Mouse (Mus musculus): ENCODE results near the gene Olfr1307.

The Olfr1307 gene

GRCm38 (mm10) chr2:111949340-111949739 is at the start of gene Olfr1307:
Olfr1307 (minus strand) TSS chr2:111949440.
- DNase-seq (ENCODE audit: inconsistent ontology term): no peak

- DNase-seq (ENCODE audit: inconsistent ontology term): no peak
These were observed 40.9 kb upstream of the Olfr1307 start, which contains the start of gene Olfr1309 for GRCm38 (mm10) chr2:111990181-111990580. Olfr1309 (minus strand) TSS chr2:111990281.

GRCm38 (mm10) chr2:111964844-111965243 is 15.6 kb upstream of the Olfr1307 start, which contains the start of gene Olfr1308:
Olfr1308 (minus strand) TSS chr2:111964944.
- no peak for DNase-seq (ENCODE audit: inconsistent ontology term)

GRCm38 (mm10) chr2:111916171-111916570 is 33.1 kb downstream of the Olfr1307 start, which contains the start of gene Olfr1306:
Olfr1306 (minus strand) TSS chr2:111916271.
- no peak for DNase-seq (ENCODE audit: inconsistent ontology term)
